ENCODE assay signal across 8 mouse cellular contexts in genomic region chr14:99931879-99932278, GRCm38 (mm10).
DNase-seq lines count a peak whose midpoint lies in the region; ATAC-seq lines count a peak whose summit lies in the region.

No protein-coding gene starts in this region.

- H3K9ac ChIP-seq in heart, embryonic 11.5 days (ENCODE audit: low read depth, low read length) = no peak overlapping the region
- H3K9ac ChIP-seq in forebrain, embryonic 14.5 days (ENCODE audit: low read length) = no peak overlapping the region
- H3K9ac ChIP-seq in hindbrain, embryonic 13.5 days = no peak overlapping the region

- H3K9me3 ChIP-seq in heart, embryonic 11.5 days (replicated peaks; ENCODE audit: control insufficient read depth, low read length) = no peaks in the 10 kb centered on the region
- H3K9me3 ChIP-seq in forebrain, embryonic 14.5 days (replicated peaks; ENCODE audit: control insufficient read depth, low read length) = no peaks in the 10 kb centered on the region
- no peaks in the 10 kb centered on the region for H3K9me3 ChIP-seq in hindbrain, embryonic 13.5 days

- H3K27me3 ChIP-seq in heart, embryonic 11.5 days (ENCODE audit: control insufficient read depth, insufficient read depth, low read length) = no peaks in the 10 kb centered on the region
- no peaks in the 10 kb centered on the region for H3K27me3 ChIP-seq in forebrain, embryonic 14.5 days (replicated peaks; ENCODE audit: control insufficient read depth, insufficient read depth, low read length)
- no peaks in the 10 kb centered on the region for H3K27me3 ChIP-seq in hindbrain, embryonic 13.5 days

- no peak overlapping the region for H3K4me3 ChIP-seq in heart, embryonic 11.5 days (ENCODE audit: low read depth, low read length)
- no peak overlapping the region for H3K4me3 ChIP-seq in forebrain, embryonic 14.5 days (ENCODE audit: low read depth, low read length)
- no peak overlapping the region for H3K4me3 ChIP-seq in hindbrain, embryonic 13.5 days

- WGBS in heart, embryonic 11.5 days (ENCODE audit: insufficient replicate concordance) = 15% methylated on average over 4 of the region's 4 CpGs
- 7% methylated on average over 4 of the region's 4 CpGs for WGBS in forebrain, embryonic 14.5 days
- WGBS in hindbrain, embryonic 13.5 days = 7% methylated on average over 4 of the region's 4 CpGs

- H3K36me3 ChIP-seq in heart, embryonic 11.5 days (ENCODE audit: control insufficient read depth, insufficient read depth, low read length) = no peaks in the 10 kb centered on the region
- no peaks in the 10 kb centered on the region for H3K36me3 ChIP-seq in forebrain, embryonic 14.5 days (ENCODE audit: control insufficient read depth, insufficient read depth, low read length)
- H3K36me3 ChIP-seq in hindbrain, embryonic 13.5 days = no peaks in the 10 kb centered on the region

- DNase-seq in heart, adult 11 months = peak; percentile 83
- DNase-seq in forebrain, embryonic 14.5 days (ENCODE audit: low spot score) = peak; percentile 93
- peak; percentile 73 to 85 for DNase-seq in layer of hippocampus, postnatal 14 days (ENCODE audit: low spot score in 2 of 2)
- DNase-seq in right cerebral cortex, postnatal 36 days (ENCODE audit: low spot score in 2 of 2) = peak; percentile 53 to 67

- H3K4me2 ChIP-seq in heart, embryonic 11.5 days = no peak overlapping the region
- no peak overlapping the region for H3K4me2 ChIP-seq in forebrain, embryonic 14.5 days (ENCODE audit: low read length)
- H3K4me2 ChIP-seq in hindbrain, embryonic 13.5 days = no peak overlapping the region

- H3K4me1 ChIP-seq in heart, embryonic 11.5 days (ENCODE audit: control insufficient read depth, insufficient read depth, low read length) = no peaks in the 10 kb centered on the region
- no peaks in the 10 kb centered on the region for H3K4me1 ChIP-seq in forebrain, embryonic 14.5 days (ENCODE audit: control insufficient read depth, insufficient read depth, low read length)
- peaks cover 11% of the 10 kb centered on the region; the same call in 1 of the 2 replicates for H3K4me1 ChIP-seq in hindbrain, embryonic 13.5 days (replicated peaks)

- H3K27ac ChIP-seq in heart, embryonic 11.5 days (ENCODE audit: low read depth, low read length) = no peak overlapping the region
- H3K27ac ChIP-seq in forebrain, embryonic 14.5 days (ENCODE audit: low read depth, low read length) = no peak overlapping the region
- no peak overlapping the region for H3K27ac ChIP-seq in hindbrain, embryonic 13.5 days

- ATAC-seq in heart, embryonic 11.5 days (replicated peaks; ENCODE audit: insufficient number of reproducible peaks, low FRiP score, low TSS enrichment) = no peak
- peak; percentile 76 for ATAC-seq in cerebellum, adult (ENCODE audit: insufficient number of reproducible peaks, low FRiP score, low TSS enrichment)
- ATAC-seq in forebrain, embryonic 14.5 days = peak; percentile 80
- ATAC-seq in hindbrain, embryonic 13.5 days (ENCODE audit: low FRiP score) = peak; percentile 69; the same call in 1 of the 2 replicates
- peak; percentile 90 for ATAC-seq in megakaryocyte progenitor cell, adult 5-6 weeks (replicated peaks; ENCODE audit: poor library complexity)
